Mouse (Mus musculus) left cerebral cortex, adult 11 months (tissue): ENCODE data around the gene Lmo7.

Experiments used
- DNase-seq: peaks from one replicate; pipeline ENCODE4 v3.0.0; 2022; ENCODE audit warnings: low spot score

The Lmo7 gene

DNA sequence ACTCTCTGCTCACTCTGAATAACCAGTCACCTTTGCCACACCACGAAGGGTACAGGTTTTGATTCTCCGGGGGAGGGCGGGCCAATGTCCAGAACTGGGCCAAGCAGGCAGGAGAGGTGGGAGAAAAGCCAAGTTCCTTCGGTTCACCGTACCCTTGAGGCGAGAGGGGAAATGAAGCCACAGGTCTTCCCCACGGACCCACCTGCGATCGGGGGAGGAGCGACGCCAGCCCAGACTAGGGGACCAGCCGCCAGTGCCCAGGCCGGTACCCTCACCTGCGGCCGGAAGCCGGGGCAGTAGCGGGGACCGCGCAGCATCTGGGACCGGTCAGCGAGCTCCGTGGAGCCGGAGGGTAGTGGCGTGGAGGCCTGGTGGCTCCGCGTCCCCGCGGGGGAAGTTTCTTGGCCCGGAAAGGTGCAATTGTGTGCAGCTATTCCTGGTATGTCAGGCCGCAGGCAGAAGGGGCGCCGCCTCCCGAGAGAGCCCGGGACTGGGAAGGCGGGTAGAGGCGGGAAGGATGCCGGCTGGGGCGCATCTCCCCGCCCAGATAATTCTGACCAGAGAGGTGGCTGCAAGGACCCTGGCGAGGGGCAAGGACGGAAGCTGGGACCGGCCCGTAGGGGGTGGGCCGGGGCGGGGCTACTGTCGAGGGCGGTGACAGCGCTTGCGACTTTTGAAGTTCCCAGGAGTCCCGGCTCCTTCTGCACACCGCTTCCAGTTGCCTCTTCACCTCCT, at the start of gene Lmo7, which contains the start of gene Gm9922:
Gene Lmo7, plus strand, starts transcription at position 721 of the 735 bp plus-strand sequence.
Gene Gm9922, minus strand, starts transcription at position 578 of the 735 bp plus-strand sequence.
- DNase-seq, result no peak

DNA sequence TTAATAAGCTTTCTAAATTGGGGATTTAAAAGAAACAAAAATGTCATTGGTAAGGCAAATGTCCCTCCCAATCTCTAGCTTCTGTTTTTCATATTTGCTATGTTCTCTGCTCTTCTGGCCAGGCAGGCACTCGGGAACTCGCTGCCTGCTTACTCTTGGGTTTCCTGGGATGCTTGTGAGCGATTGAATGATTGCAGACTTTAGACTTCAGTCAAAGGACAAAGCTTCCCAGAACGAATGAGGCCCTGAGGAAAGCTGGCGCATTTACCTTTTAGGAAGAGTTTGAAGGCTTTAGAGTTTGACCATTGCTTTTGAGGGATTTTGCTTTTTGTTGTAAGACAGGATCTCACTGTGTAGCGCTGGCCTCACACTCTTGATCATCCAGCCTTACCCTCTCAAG, 42.1 kb upstream of the Lmo7 start:
- no peak for DNase-seq

DNA sequence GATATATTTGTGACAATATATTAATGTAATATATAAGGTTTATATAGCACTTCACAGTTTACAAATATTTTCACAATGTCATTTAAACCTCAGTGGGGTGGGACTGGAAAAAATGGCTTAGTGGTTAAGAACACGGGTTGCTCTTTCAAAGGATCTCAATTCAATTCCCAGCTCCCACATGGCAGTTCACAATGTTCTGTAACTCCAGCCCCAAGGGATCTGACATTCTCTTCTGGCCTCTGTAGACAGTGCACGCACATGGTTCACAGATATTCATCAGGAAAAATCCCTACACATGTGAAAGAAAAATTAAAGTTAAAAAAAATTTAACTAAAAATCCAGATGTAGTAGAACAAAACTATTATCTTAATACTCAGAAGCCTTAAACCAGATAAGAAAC, 41.4 kb upstream of the Lmo7 start:
- DNase-seq, result no peak

DNA sequence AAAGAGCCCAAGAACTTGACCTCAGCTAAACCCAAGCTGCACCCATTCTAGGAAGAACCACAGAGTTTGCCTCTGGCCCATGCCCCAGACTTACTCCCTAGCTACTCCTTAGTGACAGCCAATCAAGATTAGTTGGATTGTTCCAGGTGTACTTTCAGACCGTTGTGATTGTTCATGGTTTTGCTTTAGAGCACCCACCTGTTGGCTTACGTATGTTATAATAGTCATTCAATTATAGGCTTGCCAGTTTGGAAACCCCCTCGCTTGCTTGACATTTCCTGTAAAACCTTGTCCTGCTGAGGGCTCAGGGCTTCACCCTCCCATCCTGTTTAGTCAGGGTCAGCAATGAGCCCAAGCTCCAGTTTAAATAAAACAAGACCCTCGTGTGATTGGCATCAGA, 25.3 kb upstream of the Lmo7 start:
- DNase-seq, result no peak

DNA sequence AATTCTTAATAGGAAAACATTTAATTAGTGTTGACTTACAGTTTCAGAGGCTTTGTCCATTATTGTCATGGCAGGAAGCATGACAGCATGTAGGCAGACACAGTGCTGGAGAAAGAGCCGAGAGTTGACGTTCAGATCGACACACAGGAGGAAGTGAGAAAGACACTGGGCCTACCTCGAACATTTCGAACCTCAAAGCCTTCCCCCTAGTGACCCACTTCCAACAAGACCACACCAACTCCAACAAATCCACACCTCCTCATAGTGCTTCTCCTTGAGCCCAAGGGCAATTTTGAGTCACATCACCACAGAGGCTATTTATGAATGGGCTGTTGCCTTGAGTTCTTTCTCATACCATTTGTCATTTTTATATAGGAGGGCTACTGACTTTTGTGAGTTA, 22.7 kb upstream of the Lmo7 start:
- DNase-seq, result no peak

DNA sequence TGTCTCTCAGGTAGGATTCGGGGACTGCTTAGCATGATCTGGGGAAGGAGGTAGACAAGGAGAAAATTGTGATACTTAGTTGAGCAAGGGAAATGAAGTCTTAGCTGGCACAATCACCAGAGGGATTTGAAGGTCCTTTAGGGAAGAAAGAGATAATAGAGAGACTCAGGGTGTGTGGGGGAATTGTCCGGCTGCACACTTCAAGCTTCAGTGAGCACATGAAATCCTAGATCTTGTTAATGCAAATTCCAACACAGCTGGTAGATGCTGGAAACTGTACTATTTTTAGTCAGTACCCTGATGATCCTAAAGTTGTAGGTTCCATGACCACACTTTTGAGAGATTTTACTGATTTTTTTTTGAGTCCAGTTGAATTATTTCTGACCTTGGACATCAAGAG, 15.3 kb upstream of the Lmo7 start:
- no peak for DNase-seq

DNA sequence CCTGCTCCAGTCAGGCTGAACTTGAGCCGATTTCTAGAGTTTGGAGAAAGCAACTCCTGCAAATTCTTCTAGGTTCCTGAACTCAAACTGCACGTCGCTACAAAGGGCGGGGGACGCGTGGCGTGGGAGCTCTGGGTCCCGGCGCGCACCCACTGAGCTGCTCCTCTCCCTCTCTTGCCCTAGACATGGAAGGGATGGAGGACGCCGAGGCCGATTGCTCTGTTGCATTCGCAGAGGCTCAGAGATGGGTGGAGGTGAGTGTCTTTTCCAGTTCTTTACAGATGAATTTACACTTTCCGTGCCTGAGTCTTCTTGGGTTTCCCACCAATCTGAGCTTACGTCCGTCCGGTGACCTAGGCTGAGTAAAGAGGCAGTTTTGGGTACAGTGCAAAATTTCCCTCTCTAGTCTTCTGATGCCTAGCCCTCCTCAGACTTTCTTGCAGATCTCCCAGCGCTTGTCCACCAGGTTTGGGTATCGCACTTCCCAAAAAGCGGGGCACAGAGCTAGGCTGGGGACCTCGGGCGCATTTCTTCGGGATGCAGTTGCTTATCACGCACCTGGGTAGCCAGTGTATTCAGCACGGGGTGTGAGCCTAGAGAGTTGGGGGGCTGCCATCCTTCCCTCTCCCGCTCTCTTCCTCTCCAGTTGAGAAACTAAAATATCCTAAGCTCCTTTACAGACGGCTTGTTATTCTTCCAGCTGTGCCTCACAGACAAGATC, 375 bp downstream of the Lmo7 start:
- DNase-seq, result no peak

DNA sequence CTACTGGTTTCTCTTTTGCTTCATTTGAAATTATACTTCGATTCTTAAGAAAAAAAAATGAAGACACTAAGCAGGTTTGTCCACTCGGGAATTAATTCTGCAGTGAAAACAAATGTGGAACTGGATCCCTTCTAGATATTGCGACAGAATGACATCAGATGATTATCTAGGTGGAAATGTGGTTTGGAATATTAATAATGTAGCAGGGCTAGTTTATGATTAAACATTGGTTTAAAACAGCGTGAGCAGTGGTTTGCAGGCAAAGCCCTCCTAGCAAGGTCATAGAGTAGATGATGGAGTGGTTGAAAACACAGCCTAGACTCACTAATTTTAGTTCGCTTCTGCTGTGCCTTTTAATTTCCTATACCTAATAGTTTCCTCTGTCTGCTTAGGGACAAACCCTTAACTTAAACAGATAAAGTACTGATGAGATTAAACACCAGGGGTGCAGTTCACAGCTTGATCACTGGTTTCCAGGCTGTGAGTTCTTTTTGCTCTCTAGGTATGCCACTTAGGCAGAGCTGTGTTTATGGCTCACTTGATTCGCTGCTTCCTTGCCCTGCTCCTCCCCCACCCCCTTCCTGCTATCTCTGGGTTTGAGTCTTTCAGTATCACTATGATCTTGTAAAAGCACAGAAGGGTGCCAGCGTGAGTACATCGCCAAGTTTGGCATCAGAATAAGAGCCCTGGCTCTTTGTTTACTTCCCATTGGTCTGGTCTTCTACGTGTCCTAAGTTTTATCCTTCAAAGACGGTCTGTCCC, 4.0 kb downstream of the Lmo7 start:
- no peak for DNase-seq

DNA sequence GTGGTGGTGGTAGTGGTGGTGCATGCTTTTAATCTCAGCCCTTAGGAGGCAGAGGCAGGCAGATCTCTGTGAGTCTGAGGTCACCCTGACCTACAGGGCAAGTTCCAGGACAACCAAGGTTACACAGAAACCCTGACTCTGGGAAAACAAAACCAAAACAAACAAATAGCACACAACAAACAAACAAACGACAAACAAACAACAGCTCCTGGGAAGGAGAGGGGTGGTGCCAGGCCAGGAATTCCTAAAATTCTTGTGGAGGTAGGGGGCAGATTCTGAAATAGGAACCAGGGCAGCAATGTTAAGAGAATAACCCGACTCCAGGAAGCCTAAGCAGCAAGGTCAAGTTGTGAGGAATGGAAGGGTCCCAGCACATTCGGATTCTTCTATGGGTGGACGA, 7.7 kb downstream of the Lmo7 start:
- DNase-seq, result no peak

DNA sequence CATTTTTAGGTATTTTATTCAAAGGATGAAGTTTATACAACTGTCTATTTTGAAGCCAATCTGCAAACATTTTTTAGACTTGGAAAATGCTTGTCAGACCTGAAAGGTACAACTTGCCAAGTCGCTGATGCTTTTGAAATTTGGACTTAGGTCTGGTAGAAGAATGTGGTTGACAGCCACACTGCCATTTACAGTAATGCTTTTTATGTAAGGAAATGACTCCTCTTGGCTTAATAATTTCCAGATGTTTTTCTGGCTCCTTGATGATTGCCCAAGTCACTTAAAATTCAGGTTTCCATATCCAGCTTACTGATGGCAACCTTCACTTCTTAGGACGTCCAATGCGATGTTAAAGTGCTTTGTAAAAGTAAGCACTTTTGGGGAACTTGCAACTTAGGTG, 16.9 kb downstream of the Lmo7 start:
- no peak for DNase-seq

DNA sequence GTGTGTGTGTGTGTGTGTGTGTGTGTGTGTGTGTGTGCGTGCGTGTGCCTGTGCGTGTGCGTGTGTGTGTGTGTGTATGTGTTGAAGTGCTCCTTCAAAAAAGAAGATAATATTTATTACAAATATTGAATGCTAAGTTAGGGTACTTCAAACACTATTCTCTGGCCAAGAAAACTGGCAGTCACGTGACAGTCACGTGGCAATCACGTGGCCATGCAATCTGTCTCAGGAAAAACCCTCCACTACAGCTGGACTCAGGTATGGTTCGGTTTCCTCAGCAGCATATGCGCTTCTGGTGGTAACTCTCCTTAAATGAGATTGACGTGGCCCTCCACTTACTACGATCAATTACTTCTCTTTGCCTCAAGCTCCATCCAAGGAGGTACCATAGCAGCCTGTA, 18.1 kb downstream of the Lmo7 start:
- no peak for DNase-seq

DNA sequence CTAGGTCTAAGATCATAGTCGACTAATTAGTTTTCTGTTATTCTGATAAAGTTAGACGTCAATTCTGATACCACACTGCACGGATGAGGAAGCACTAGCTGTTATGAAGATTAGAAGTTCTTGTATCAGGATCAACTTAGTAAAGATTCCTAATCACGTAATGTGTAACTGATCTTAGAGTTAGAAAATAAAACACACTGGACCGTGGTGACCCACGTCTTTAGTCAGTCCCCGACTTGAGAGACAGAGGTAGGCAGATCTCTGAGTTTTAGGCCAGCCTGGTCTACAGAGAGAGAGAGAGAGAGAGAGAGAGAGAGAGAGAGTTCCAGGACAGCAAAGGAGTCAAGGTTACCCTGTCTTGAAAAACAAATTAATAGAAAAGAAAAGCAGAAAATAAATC, 18.7 kb downstream of the Lmo7 start:
- no peak for DNase-seq

DNA sequence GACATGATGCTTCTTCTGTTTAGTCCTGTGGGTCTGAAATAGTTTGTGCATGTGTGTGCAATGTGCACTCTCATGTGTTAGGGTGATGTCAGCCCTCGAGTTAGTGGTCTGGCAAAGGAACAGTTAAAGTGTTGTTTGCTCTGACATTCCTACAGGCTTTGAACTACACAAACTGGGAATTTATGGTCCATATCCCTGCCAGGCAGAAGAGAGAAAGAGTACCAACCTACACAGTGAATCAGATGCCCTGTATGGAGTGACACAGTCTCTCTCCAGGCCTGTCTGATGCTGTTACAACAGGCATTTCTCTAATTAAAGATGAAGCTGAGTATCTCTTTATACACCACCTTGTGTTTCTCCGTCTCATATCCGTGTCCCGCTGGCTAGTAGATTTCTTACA, 21.2 kb downstream of the Lmo7 start:
- no peak for DNase-seq

DNA sequence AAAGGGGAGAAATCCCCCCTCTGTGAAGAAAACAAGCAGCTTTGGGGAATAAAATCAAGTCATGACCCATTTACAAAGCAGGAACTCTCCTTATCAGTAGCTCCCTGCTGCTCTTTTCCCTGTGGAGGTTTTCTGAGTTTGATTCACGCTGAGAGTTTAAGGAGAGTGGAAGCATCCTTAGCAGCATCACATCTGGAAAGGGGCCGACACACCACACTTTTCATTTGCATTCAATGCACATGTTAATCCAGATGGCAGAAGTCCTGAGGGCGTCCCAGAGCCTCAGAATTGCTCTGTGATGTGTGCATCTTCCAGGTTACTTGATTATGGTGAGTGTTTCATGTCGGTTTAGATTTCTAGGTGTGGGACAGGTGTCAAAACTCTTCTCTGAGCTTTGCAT, 25.7 kb downstream of the Lmo7 start:
- DNase-seq, result no peak

DNA sequence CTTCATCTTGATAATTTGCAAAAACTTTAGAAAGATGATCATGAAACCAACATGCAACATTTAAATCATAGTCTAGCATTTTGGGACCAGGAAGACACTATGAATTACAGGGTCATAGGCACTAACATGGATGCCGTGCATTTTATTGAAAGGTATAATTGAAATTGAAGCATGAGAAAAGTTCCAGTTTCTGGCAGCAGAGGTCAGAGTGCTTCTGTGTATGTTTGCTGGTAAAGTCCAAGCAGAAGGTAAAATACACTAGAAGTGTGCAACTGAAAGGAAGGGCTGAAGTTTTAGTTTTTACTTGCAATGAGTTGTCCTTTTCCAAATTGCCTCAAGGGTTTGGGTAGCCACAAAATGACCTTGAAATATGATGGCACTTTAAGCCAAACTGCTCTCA, 32.5 kb downstream of the Lmo7 start:
- DNase-seq, result no peak

DNA sequence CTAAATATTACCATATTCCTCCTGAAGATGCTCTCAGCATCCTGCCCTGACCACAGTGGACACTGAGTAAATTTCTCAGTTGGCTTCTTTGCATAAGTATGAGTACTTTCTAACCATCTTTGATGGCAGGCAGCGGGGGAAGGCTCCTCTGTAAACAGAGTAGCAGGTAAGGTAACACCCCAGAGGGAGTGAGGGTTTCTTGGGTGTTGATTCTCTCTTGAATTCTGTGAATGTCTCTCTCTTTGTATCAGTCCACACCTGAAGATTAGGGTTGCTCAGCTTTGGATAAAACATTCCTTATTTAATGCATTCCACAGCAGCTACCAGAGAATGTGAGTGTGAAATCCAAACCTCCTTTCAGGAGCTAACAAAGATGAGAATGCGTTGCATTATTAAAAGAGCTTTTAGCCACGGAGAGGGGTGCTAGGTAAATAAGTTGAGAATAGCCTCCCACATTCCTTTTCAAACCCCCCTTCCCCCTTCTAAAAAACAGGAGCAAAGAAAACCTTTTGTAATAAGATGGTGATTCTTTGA, 34.1 kb downstream of the Lmo7 start:
- no peak for DNase-seq

DNA sequence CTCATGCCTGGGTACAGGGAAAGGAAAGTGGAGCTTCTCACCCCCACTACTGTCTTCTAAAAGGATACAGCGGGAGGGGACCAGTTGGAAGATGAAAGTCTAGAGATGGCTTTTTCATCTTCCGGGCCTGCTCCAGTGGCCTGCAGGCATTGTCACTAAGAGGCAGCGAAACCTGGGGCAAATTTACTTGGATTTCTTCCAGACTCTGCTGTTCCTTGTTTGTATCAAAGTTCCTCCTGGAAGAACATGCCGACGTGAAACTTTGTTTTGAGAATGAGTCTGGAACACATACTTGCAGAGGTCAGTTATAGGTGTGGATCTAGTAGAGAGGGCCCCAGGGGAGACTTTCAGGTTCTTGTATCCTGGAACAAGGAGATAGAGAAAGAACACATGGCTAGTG, 41.6 kb downstream of the Lmo7 start:
- DNase-seq, result no peak

DNA sequence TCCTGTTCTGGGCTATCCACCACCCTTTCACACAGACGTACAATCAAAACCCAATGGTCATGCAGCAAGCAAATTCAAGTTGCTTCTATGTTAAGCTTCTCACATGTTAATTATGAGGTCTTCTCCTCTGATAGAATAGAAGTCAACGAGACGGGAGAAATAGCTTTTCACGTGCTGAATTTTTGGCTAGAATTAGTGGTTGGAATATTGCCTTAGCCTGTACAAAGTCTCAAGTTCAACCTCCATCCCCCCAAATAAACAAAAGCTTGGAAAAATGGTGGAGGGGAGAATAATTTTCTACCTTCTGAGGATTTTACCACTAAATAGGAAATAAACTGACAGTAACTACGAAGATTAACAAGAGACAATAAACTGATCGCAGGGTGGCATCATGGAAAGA, 42.0 kb downstream of the Lmo7 start:
- no peak for DNase-seq

DNA sequence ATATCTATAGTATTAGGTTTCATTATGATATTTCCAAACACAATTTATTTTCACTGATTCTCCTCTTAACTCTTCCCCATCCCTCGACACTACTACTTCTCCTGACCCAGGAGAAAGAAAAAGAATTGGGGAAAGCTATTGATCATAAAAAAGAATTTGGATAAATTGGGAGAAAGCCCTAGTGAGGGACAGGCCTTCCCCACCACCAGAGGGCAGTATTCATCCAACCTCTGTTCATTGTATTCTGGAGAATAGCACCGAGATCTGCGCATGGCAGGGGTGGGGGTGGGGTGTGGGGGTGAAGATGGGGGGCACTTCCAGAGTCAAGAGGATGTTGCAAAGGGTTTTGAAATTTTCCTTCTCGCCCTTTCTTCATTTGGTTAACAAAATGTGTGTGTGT, 44.9 kb downstream of the Lmo7 start:
- DNase-seq, result no peak

DNA sequence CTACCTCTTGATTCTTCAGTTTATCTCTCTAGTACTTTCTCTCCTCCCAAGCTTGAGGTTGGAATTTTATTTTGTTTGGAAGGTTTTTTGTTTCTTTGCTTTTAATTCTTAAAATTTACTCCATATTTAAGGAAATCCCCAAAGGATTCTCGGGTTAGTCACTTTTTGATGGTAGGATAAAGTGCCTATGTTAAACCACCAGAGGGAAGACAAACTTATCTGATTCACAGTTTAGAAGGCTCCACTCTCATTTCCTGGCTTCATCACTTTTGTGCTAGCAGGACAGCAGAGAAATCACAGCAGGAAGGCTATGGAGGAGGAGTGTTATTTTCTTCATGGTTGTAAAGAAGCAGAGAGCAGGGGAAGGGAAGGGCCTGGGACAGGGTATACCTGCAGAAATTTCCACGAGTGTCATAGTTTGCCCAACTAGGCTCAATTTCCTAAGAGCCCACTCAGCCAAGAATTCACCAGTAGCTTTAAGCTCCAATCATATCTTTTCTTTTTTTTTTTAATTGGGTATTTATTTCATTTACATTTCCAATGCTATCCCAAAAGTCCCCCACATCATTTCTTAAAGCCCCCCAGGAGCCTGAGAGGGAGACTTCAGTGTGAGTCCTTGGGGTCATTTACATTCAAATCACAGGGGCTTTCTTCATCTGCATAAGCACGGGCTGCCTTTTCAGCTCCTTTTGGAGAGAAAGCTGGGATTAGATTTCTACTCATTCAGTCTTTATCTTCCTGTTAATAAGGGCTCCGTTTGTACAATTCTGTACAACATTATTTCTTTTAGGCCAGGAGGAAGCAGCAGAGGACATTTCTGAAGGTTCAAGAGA, 46.8 kb downstream of the Lmo7 start:
- DNase-seq, result no peak

DNA sequence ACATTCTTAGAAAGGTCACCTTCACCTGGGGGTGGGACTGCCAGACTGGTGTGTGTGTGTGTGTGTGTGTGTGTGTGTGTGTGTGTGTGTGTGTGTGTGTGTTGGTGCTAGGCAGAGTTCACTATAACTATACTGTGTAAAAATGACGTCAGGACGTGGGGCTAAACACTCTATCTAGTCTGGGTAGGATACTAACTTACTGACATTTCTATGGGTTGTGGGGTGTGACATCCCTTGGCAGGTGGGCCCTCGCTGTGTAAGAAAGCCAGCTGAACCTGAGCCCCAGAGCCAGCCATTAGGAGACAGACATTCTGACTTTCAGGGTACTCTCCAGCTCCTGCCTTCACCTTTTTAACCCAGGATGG, 47.4 kb downstream of the Lmo7 start:
- no peak for DNase-seq

DNA sequence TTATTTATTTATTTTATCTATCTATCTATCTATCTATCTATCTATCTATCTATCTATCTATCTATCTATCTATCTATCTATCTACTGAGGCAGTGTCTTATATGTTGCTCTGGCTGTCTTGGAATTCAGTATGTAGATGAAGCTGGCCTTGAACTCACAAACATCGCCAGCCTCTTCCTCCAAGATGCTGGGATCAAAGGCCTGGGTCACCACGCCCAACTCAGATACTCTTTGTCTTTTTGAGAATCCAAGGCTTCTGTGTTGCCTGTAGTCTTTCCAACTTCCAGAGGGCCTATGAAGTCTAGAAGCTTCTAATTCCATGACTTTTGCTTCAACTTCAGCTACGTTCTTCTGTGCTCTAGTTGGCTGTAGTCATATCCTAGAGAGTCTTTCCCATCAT, 48.7 kb downstream of the Lmo7 start:
- no peak for DNase-seq
